Mouse (Mus musculus): ENCODE results near the gene Mrpl47. TPM values are rescaled to one million over a fixed set of nuclear protein-coding genes. Genes with fewer than 3 reads are reported as not detected.

Mrpl47 gene
- polyA plus RNA-seq, 1 experiment from 2014 or later, result 27.6 TPM

DNA sequence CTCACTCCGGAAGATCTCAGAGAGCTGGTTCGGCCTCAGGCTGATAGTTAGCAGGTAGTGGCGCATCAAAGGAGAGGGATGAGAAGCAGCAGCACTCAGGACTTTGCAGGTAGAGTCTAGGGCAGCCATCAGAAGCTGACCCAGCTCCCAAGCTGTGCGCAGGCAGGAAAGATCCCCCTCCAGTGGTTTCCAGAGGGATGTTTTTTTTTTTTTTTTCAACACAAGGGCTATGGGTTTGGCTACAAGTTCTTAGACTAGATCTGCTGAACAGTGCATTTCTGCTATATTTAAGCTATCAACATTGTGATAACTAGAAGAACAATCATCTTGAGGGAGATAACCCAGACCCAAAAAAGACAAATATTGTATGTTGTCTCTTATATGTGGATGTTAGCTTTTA is 50.2 kb downstream of the Mrpl47 start:
- H3K9me3 ChIP-seq, result no peaks in the 10 kb centered on the region
- H3K4me2 ChIP-seq, result no peak overlapping the region
- H3K4me1 ChIP-seq, result peaks cover 7% of the 10 kb centered on the region
- H3K27ac ChIP-seq (replicated peaks), result no peak overlapping the region
- WGBS, result 56% methylated on average over 4 of the region's 4 CpGs
- ATAC-seq (ENCODE audit: extremely low read depth, insufficient number of reproducible peaks, low FRiP score, low TSS enrichment), result no peak
- no peak overlapping the region for H3K4me3 ChIP-seq
- no peaks in the 10 kb centered on the region for H3K36me3 ChIP-seq
- H3K27me3 ChIP-seq (replicated peaks), result no peaks in the 10 kb centered on the region
- no peak overlapping the region for H3K9ac ChIP-seq

- 52% methylated on average over 1 of the region's 1 CpGs for WGBS
- Histone ChIP-seq H3K4me2 (no peak overlapping the region), H3K36me3 (no peaks in the 10 kb centered on the region), H3K4me1 (peaks cover under 1% of the 10 kb centered on the region; the same call in 1 of the 2 replicates), H3K27me3 (replicated peaks) (no peaks in the 10 kb centered on the region), H3K4me3 (no peak overlapping the region), H3K9me3 (no peaks in the 10 kb centered on the region), H3K27ac (replicated peaks) (no peak overlapping the region), H3K9ac (no peak overlapping the region)
- ATAC-seq (ENCODE audit: extremely low read depth, insufficient number of reproducible peaks, low FRiP score, low TSS enrichment), result no peak
Observed at GRCm38 (mm10) chr3:32686537-32686936, 50.9 kb downstream of the Mrpl47 start.

GRCm38 (mm10) chr3:32684631-32685030 is 52.8 kb downstream of the Mrpl47 start:
- H3K4me1 ChIP-seq, result no peaks in the 10 kb centered on the region
- ATAC-seq (ENCODE audit: extremely low read depth, insufficient number of reproducible peaks, low FRiP score, low TSS enrichment), result no peak
- 59% methylated on average over 3 of the region's 3 CpGs for WGBS

GRCm38 (mm10) chr3:32682910-32683531 is 54.4 kb downstream of the Mrpl47 start:
- H3K27ac ChIP-seq (replicated peaks), result no peak overlapping the region
- H3K27me3 ChIP-seq (replicated peaks), result no peaks in the 10 kb centered on the region
- H3K4me3 ChIP-seq, result no peak overlapping the region
- H3K4me2 ChIP-seq, result no peak overlapping the region
- no peak for ATAC-seq (ENCODE audit: extremely low read depth, insufficient number of reproducible peaks, low FRiP score, low TSS enrichment)
- H3K4me1 ChIP-seq, result no peaks in the 10 kb centered on the region
- H3K9ac ChIP-seq, result no peak overlapping the region
- H3K9me3 ChIP-seq, result no peaks in the 10 kb centered on the region
- no peaks in the 10 kb centered on the region for H3K36me3 ChIP-seq
- 60% methylated on average over 11 of the region's 12 CpGs for WGBS

More at GRCm38 (mm10) chr3:32684631-32685030, 52.8 kb downstream of the Mrpl47 start:
- H3K4me3 ChIP-seq, result no peak overlapping the region
- H3K36me3 ChIP-seq, result no peaks in the 10 kb centered on the region
- no peak overlapping the region for H3K4me2 ChIP-seq
- no peak overlapping the region for H3K27ac ChIP-seq (replicated peaks)
- no peaks in the 10 kb centered on the region for H3K9me3 ChIP-seq
- no peaks in the 10 kb centered on the region for H3K27me3 ChIP-seq (replicated peaks)
- H3K9ac ChIP-seq, result no peak overlapping the region

DNA sequence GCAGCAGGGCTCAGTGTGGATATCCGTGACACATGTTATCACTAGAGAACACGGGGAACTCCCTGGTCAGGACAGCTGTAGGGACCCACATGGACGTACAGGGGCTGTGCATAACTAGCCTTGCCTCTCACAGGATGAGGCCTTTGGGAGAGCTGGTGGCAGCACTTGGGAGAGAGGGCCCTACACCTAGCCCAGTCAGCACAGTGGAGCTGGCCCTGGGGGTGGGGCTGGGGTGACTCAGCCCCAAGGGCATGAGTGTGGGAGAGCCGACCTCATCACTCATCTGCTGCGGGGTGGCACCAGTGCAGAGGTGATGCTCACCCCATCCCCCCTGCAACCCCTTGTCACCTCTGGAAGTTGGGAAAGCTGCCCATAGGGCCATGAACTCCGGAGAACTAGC is 61.0 kb downstream of the Mrpl47 start:
- H3K9me3 ChIP-seq, result no peaks in the 10 kb centered on the region
- no peaks in the 10 kb centered on the region for H3K36me3 ChIP-seq
- WGBS, result 74% methylated on average over 6 of the region's 6 CpGs
- 0 out of 2 replicates have a peak, but pooled peaks have one; percentile 19 for ATAC-seq (ENCODE audit: extremely low read depth, insufficient number of reproducible peaks, low FRiP score, low TSS enrichment)
- no peaks in the 10 kb centered on the region for H3K4me1 ChIP-seq
- no peak overlapping the region for H3K27ac ChIP-seq (replicated peaks)
- H3K27me3 ChIP-seq (replicated peaks), result no peaks in the 10 kb centered on the region
- H3K4me2 ChIP-seq, result no peak overlapping the region
- H3K4me3 ChIP-seq, result no peak overlapping the region
- no peak overlapping the region for H3K9ac ChIP-seq

Other genes with a start within 250 kb of the Mrpl47 start
- gene Kcnmb3, start 245.4 kb downstream of the Mrpl47 start, polyA plus RNA-seq (2015; fragmentation: Nextera tagmentation; extraction: Ambion mirVana), result 0.08 and 0.11 TPM in 2 replicates
- gene Zfp639, start 227.3 kb downstream of the Mrpl47 start, polyA plus RNA-seq (2015; fragmentation: Nextera tagmentation; extraction: Ambion mirVana), result 23.7 and 28.5 TPM in 2 replicates
- gene Mfn1, start 208.1 kb downstream of the Mrpl47 start, polyA plus RNA-seq (2015; fragmentation: Nextera tagmentation; extraction: Ambion mirVana), result 53.2 and 58.9 TPM in 2 replicates
- 50.4 and 53.4 TPM in 2 replicates for gene Gnb4, start 121.0 kb downstream of the Mrpl47 start, polyA plus RNA-seq (2015; fragmentation: Nextera tagmentation; extraction: Ambion mirVana)
- gene Actl6a, start 31.3 kb downstream of the Mrpl47 start, polyA plus RNA-seq (2015; fragmentation: Nextera tagmentation; extraction: Ambion mirVana), result 102 TPM in 2 replicates
- gene Ndufb5, start 615 bp downstream of the Mrpl47 start, polyA plus RNA-seq (2015; fragmentation: Nextera tagmentation; extraction: Ambion mirVana), result 490 and 549 TPM in 2 replicates
- gene Usp13, start 79.9 kb upstream of the Mrpl47 start, polyA plus RNA-seq (2015; fragmentation: Nextera tagmentation; extraction: Ambion mirVana), result 45.3 and 50.3 TPM in 2 replicates

Measured in heart, embryonic 13.5 days (tissue).